Mouse (Mus musculus) liver, adult 2 months (tissue): ENCODE data around the gene Ptafr.

Experiments
- CTCF ChIP-seq: fragments of 200-500 bp; IDR thresholded peaks from 2 replicates; pipeline ENCODE4 v1.5.1; 2011; ENCODE audit warnings: low read depth, low read length, control low read depth
- POLR2A ChIP-seq: fragments of 200-500 bp; IDR thresholded peaks from 2 replicates; pipeline ENCODE4 v1.6.1; 2011; ENCODE audit warnings: low read length, control low read depth; ENCODE audit not compliant: insufficient read depth; ENCODE audit errors: extremely low read depth

DNA sequence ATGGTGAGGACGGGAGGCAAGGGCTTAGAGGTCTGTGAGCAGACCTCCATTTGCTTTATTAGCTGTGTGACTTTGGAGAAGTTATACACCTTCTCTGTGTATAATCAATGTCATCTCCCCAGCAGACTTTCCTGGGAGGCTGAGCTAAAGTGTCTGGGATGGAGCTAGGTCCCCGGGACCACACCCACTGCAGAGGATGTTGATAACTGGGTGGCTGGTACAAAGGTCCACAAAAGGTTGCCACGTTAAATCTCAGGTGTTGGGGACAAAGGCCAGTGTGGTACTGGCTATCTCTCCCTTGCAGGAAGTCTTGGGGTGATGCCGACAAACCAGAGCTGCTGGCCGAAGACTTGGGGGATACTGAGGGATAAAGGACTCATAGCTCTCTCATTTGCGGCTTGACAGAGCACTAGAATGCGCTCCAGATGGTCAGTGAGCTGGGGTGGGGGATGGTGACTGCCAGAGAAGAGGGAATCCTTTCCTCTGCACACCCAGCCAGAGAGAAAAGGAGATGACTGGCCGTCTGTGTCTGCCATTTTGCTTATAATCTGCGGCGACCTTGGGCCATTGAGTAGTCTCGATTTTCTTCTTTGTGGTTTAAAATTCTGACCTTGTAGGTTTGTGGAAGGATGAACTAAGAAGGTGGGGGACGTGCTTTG is 1.4 kb downstream of the Ptafr start:
- TF ChIP-seq CTCF: no peak
- TF ChIP-seq POLR2A: no peak
